Mouse (Mus musculus) induced T-regulatory cell, adult 2 months (primary cell): ENCODE measurements around the gene Olfr724.
"Not testable (repeated sequence)": the region's sequence is repeated elsewhere in the genome, so short reads cannot be mapped to it uniquely, and the experiment has no call there.

ENCODE experiments used
- DNase-seq: peaks from one replicate; pipeline ENCODE4 v3.0.0-alpha.2; 2012; ENCODE audit warnings: low read depth

Gene Olfr724

GRCm38 (mm10) chr14:49963174-49963573 is at the start of gene Olfr724:
TSS of gene Olfr724 (minus strand) at chr14:49963274.
- not testable (repeated sequence) for DNase-seq

- no peak for DNase-seq
Measured at GRCm38 (mm10) chr14:49955890-49956289, 7.2 kb downstream of the Olfr724 start.

GRCm38 (mm10) chr14:49931687-49932086 is 31.4 kb downstream of the Olfr724 start, which contains the start of gene Olfr723:
TSS of gene Olfr723 (minus strand) at chr14:49931787.
- DNase-seq = not testable (repeated sequence)
